Mouse (Mus musculus): ENCODE measurements around the gene Fto. TPM values are rescaled to one million over a fixed set of nuclear protein-coding genes. Genes with fewer than 3 reads are reported as not detected.

Gene Fto
- total RNA-seq, 2 experiments from 2014 or later: 26.4 to 50.0 TPM

DNA sequence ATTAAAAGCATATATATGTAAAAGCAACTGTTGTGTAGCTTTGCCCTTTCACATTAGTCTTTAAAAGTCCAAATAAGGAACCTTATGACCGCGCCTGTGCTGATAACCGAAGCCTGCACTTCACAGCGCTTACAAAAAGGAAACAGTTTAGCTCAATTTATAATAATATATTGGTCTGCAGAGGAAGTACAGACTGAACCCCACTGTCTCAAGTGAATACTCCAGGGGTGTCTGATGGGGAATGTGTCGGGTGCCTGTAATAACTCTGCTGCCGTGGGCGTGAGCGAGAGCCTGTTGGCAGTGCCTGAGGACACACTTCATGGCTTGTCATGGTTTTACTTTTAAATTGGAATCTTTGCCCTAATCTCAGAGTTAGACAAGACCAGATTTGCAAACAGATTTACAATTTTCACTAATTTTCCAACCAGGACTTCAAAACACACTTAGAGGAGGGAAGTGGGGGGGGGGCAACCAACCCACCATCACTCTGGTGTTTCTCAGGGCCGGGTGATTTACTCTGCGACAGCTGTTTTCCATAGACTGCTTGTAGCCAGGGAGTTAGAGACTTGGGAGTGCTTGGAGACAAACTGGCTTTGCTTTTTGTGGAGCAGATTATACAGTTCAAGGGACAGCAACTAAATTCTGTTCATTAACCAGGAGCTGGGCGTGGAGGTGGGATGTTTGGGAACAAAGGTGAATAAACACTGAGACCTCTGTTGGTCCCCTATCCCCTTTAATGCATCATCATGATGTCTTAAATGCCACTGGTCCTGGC is 131.5 kb downstream of the Fto start:
- no peak for ATAC-seq (replicated peaks; ENCODE audit: poor library complexity)

DNA sequence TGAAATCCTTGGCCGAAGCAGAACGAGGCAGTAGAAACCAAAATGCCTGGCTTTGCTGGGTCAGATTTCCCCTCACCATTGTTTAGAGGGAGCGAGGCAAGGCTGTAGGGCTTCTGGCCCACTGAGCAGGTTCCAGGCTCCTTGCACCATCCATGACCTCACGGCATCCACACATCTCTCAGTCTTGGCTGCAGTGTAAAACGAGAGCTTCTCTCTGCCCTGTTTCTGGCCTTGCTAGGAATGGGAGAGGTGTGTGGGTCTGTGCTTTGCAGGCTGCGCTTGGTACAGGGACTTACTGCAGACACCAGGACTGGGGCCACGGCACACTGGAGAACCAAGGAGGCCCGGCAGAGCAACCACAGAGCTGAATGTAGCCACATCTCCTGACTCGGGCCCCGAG is 132.2 kb downstream of the Fto start:
- no peak for ATAC-seq (replicated peaks; ENCODE audit: poor library complexity)

DNA sequence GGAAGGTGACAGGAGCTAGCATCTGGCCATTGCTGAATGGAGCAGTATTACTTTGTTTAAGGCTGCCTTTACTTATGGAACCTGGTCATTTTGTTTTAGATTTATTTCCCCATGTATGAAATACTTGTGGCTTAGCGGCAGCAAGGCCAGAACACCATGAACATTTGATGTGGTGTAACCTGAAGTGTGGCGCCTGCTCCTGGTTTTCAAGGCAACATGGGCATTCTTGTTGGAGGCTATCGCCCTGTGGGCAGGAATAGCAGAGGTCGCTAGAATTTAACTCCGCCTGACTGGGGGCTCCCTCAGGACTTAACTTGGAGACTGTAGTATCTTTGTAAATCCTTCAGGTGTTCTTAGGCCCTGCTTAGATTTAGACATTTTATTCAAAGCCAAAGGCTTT is 132.7 kb downstream of the Fto start:
- ATAC-seq (replicated peaks; ENCODE audit: poor library complexity): no peak

- no peak for ATAC-seq (replicated peaks; ENCODE audit: poor library complexity)
These were observed 135.5 kb downstream of the Fto start for GRCm38 (mm10) chr8:91448667-91449329.

GRCm38 (mm10) chr8:91454926-91455325 is 141.6 kb downstream of the Fto start:
- ATAC-seq (replicated peaks; ENCODE audit: poor library complexity): no peak

- no peak for ATAC-seq (replicated peaks; ENCODE audit: poor library complexity)
These were observed 142.3 kb downstream of the Fto start for GRCm38 (mm10) chr8:91455591-91455990.

- no peak for ATAC-seq (replicated peaks; ENCODE audit: poor library complexity)
These were observed 144.7 kb downstream of the Fto start for GRCm38 (mm10) chr8:91458016-91458415.

DNA sequence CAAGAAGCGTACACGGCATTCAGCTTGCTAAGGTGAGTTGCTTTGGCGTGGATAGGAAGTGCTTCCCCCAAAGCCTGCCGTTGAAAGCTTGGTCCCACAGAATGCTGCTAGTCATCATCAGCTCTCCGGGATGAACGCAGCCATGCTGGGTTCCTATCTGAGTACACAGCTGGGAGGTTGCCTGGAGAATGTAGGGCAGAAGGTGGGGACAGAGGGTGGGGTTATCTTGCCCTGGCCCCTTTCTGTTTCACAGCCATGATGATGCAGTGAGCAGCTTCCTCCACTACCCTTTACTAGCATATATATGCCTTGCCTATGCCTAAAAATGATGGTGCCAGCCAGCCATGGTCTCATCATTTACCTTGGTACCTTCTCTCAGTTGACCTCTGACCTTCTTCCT is 147.6 kb downstream of the Fto start:
- ATAC-seq (replicated peaks; ENCODE audit: poor library complexity): 0 out of 2 replicates have a peak, but pooled peaks have one; percentile 29

DNA sequence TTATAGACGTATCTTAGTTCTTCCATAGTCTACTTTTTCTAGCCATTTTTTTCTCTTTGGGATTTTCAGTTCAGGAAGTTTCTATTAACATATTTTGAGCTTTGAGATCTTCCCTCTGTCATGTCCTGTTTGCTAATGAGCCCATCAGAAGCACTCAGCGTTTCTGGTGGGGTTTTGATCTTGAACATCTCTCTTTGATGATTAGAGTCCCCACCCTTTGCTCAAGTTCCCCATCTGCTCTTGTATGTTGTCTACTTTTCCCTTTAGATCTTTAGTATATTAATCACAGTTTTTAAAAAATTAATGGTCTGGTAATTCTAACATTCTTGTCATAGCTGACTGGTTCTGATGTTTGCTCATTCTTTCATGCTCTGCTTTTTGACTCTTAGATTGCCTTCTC is 150.4 kb downstream of the Fto start:
- ATAC-seq (replicated peaks; ENCODE audit: poor library complexity): no peak

DNA sequence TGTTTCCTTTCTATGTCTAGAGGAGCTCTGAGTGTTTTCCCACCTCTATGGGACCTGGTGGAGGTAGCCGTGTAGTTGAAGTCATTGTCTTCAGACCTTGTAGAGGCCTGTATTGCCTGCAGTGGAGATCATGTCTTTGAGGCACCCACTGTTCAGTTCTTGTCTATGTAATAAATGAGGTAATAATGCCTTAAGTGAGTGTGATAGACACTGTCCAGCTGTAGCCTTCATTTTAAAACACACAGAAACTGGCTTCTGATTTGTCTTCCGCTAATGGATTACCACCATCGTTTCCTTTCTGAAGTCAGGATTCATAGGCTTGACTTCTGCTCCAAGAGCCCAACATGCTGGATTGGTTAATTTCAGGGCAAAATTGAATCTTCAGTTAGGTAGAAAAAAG is 154.1 kb downstream of the Fto start:
- no peak for ATAC-seq (replicated peaks; ENCODE audit: poor library complexity)

GRCm38 (mm10) chr8:91467881-91468534 is 154.7 kb downstream of the Fto start:
- ATAC-seq (replicated peaks; ENCODE audit: poor library complexity): no peak

DNA sequence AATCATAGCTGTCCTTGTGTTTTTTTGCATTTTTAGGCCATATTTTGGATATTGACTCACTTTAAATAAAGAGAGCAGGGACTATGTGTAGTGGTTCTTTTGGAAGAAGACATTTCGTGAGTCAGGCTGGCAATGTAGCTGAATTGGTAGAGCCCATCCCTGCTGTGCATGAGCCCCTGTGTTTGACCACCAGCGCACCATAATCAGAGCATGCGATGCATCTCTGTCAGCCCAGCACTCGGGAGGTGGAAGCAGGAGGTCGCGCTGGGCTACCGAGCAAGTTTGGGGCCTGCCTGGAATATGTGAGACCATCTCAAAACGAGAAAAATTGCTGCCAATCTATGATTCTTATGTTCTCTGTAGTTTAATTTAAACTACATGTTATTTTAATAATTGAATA is 156.1 kb downstream of the Fto start:
- no peak for ATAC-seq (replicated peaks; ENCODE audit: poor library complexity)

DNA sequence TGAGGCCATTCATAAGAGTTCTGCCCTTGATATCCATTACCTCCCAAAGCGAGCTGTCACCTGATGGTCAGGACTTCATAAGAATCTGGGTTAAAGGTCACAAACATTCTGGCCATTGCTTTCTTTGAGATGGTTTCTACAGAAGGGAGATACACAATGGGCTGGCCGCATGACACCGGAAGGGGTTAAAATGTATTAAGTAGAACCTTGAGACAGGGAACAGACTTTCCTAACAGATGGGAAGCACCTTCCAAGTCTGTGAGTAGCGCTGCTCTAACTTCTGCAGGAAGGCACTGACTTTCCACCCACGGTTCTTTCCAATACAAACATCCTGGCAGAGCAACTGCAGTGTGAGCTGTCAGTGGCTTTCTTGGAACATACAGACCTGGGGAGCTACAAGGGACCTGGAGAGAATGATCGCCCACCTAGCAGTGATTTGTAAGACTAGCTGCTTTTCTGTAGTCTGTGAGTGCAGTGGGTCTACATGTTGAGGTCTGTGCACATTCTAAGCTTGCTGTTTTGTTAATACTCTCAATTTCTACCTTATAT is 161.5 kb downstream of the Fto start:
- ATAC-seq (replicated peaks; ENCODE audit: poor library complexity): no peak

DNA sequence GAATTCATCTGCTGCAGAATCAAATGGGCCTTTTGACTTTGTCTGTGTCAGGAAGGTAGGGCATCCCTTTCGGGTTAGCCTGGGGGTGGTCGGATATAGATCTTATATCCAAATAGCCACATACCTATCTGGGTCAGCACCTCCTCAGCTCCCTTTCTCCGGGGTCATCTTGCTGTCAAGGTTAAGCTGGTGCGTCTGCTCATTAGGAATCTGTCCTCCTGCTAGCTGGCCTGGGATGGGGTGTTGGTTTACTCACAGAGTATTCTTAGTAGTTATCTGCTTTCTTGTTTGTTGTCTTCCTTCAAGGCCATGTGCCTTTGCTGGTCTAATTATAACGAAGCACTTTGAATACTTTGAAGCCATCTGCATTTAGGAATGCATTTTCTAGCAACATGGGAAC is 163.7 kb downstream of the Fto start:
- ATAC-seq (replicated peaks; ENCODE audit: poor library complexity): no peak

DNA sequence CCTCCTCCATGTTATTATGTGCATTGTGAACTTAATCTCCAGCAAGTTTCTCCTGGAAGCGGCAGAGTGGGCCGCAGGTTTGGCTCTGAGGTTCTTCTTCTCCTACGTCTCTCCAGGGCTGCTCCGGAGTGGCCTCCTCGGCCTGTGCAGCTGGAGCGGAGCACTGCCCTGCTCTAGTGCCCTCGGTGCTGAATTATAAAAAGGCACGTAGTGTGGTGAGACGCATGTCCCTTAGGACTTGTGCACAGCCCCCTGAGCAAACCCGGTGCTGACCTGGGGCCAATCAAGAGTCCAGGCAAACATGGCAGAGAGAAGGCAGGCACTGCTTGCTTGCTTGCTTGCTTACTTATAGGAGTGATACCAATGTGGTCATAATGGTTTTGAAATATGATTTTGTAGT is 164.1 kb downstream of the Fto start:
- no peak for ATAC-seq (replicated peaks; ENCODE audit: poor library complexity)

GRCm38 (mm10) chr8:91482511-91482910 is 169.2 kb downstream of the Fto start:
- ATAC-seq (replicated peaks; ENCODE audit: poor library complexity): no peak

- no peak for ATAC-seq (replicated peaks; ENCODE audit: poor library complexity)
These were observed 173.1 kb downstream of the Fto start for GRCm38 (mm10) chr8:91486394-91486793.

- no peak for ATAC-seq (replicated peaks; ENCODE audit: poor library complexity)
These were observed 174.1 kb downstream of the Fto start for GRCm38 (mm10) chr8:91487456-91487855.

GRCm38 (mm10) chr8:91488086-91488783 is 174.9 kb downstream of the Fto start:
- peak; percentile 98 for ATAC-seq (replicated peaks; ENCODE audit: poor library complexity)

DNA sequence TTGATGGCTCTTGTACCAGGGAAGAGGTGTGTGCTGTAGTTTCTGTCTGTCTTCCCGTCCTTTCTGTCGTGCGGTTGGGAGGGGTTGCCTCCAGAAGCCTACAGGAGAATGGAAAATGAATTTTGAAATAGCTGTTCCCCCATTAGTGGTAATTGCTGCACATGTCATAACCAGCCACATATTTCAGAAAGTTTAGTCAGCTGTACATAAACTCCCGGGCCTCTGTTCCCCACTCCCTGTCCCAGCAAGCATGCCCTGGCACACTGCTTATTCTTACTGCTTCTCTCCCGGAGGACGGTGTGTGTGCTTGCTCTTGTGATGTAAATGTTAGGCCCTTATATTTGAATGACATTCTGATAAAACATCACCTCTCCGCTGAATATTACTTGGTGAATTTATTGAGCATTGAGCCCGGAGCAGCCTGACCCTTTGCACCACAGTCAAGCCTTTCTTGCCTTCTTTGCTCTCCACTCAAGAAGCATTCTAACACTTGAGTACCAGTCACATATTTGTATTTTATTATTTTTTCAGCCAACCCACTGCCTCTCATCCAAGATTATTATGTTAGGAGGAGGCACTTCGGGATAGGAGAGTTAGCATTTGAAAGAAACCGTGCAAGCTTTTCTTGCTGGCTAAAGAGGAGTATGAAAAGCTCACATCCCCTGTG is 175.6 kb downstream of the Fto start:
- no peak for ATAC-seq (replicated peaks; ENCODE audit: poor library complexity)

DNA sequence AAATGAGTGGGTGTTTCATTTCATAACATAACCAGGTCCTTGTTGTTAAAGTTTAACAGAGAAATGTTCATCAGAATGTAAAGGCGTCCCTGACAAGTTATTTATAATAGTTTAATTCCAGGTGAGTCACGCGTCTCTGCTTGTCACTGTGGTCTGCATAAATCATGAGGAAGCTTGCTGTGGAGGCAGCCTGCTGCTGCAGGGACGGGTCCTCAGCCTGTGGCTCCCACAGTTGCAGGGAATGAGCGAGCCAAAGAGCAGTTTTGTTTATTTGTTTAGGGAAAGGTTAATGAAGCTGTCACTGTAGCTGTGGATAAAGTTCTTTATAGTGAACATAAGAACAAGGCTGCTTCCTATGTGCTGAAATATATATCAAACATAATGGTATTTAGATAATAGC is 176.7 kb downstream of the Fto start:
- no peak for ATAC-seq (replicated peaks; ENCODE audit: poor library complexity)

Measured in megakaryocyte progenitor cell, adult 5-6 weeks (primary cell).